32 mouse cellular contexts compared by ENCODE assay signal in the genomic region with DNA sequence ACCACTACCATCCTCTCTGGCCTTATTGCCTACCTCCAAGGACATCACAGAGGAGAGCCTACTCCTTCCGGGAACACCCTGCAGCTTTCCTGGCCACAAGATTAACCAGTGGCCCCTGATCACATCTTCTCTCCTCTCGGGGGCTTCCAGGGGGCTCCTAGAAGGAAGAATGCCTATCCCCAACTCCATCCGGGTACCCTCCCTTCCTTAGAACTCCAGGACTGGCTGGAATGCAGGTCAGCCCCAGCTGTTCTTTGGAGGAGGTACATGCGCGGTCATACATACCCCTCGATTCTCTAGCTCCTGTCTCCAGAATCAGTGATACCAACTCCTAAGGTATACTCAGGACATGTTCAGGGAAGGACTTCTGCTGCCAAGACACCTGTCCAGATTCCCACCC. TPM values are rescaled to one million over a fixed set of nuclear protein-coding genes. Genes with fewer than 3 reads are reported as not detected.
"Had no signal": no experiment of that assay in that cellular context is flagged by ENCODE, and none has a peak within 500 bp of the region (broad histone marks: within the 10 kb centered on the region; RNA-seq: fewer than 3 reads in every experiment).

No protein-coding gene starts in this region.

- H3K4me3 ChIP-seq: layer of hippocampus, adult 2 months; left cerebral cortex, adult 2 months; lung, embryonic 15.5 days; megakaryocyte, embryonic 14.5 days; midbrain, embryonic 10.5 days; midbrain, embryonic 13.5 days; myocyte had no signal

- H3K27me3 ChIP-seq: lung, embryonic 15.5 days had no signal

- ATAC-seq: midbrain, embryonic 13.5 days; midbrain, embryonic 16.5 days had no signal

- H3K9ac ChIP-seq: liver, embryonic 14.5 days; lung, embryonic 15.5 days; midbrain, embryonic 13.5 days had no signal

- H3K9me3 ChIP-seq: lung, embryonic 15.5 days; megakaryocyte, embryonic 14.5 days; midbrain, embryonic 10.5 days; midbrain, embryonic 13.5 days had no signal

- DNase-seq: layer of hippocampus, adult 9-11 months; lung, adult 18-20 months; lung, postnatal 10 days; lung, postnatal 36 days; right cerebral cortex, adult 18-20 months; right cerebral cortex, postnatal 14 days; right cerebral cortex, postnatal 4 days; thymus, adult 18-20 months; thymus, postnatal 36 days had no signal

- H3K4me1 ChIP-seq: midbrain, embryonic 10.5 days; midbrain, embryonic 13.5 days had no signal

- H3K36me3 ChIP-seq: lung, embryonic 15.5 days; midbrain, embryonic 10.5 days; midbrain, embryonic 13.5 days had no signal

- H3K27ac ChIP-seq: kidney, postnatal 0 days; layer of hippocampus, adult 2 months; left cerebral cortex, adult 2 months; liver, embryonic 14.5 days; lung, embryonic 15.5 days; midbrain, embryonic 10.5 days; midbrain, embryonic 13.5 days; stomach, postnatal 0 days had no signal

- H3K4me2 ChIP-seq: lung, embryonic 15.5 days; midbrain, embryonic 13.5 days had no signal

RNA-seq across cellular contexts. Expression of a gene that starts 37.4 kb away (rescaled TPM):
- total RNA-seq: layer of hippocampus, adult 2 months; layer of hippocampus, postnatal 25 days; left cerebral cortex, adult 2 months; left cerebral cortex, postnatal 10 days; left cerebral cortex, postnatal 36 days; liver, adult 2 months; monocyte, adult 5-6 weeks had no signal
- polyA plus RNA-seq: kidney, embryonic 14.5 days; kidney, postnatal 0 days; large intestine, adult 2 months; limb, embryonic 14.5 days; liver, adult 2 months; liver, embryonic 14.5 days; lung, embryonic 15.5 days; midbrain, embryonic 10.5 days; midbrain, embryonic 13.5 days; midbrain, embryonic 16.5 days; myocyte; neural tube, embryonic 11.5 days; neural tube, embryonic 14.5 days; stomach, embryonic 14.5 days; stomach, postnatal 0 days; urinary bladder, adult 2 months had no signal
